Mouse (Mus musculus) gastrocnemius, postnatal 36 days (tissue): ENCODE data around the gene Ppp1r1c. TPM values are rescaled to one million over a fixed set of nuclear protein-coding genes. Genes with fewer than 3 reads are reported as not detected.

ENCODE experiments used
- DNase-seq, 2 experiments: peaks; one replicate each; pipeline ENCODE4 v3.0.0; 2022
- intact Hi-C: fragments of 180-260 bp; cut with DNase I; formaldehyde crosslinking; loops from one replicate; pipeline ENCODE4 v1.15.1; 2025
- long read RNA-seq, 2 experiments: library from polyadenylated mRNA; stranded (forward); transcript quantifications; one replicate each; pipeline ENCODE4 v2.0.0; 2021
- total RNA-seq, 2 experiments: library from RNA; stranded (reverse); gene quantifications; 2 replicates each; pipeline ENCODE4 v1.2.3; 2021

The Ppp1r1c gene
- not detected for total RNA-seq
- long read RNA-seq, experiment 1 = 0 reads
- long read RNA-seq, experiment 2 = 0 reads

DNA sequence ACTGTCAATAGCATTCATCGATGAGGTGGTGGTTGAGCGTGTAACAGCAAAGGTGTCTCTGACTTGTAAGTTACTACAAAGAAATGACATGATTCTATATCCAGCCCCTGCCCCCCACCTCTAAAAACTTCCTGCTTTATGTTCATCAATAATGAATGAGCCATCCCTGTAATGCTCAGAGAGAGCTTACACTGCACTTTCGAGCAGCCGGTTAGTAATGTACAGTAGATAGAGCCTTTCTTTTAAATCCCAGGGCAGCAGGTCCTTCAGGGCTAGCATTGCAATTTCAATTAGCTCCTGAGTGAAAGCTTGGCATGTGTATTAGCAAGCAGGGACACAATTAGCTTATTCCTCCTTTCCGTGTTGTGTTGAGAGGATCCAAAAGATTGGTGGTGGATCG is at the start of gene Ppp1r1c:
TSS of gene Ppp1r1c (plus strand) at position 206 of the 400 bp plus-strand sequence.
- no peak for DNase-seq
- intact Hi-C loops = no loop called here

DNA sequence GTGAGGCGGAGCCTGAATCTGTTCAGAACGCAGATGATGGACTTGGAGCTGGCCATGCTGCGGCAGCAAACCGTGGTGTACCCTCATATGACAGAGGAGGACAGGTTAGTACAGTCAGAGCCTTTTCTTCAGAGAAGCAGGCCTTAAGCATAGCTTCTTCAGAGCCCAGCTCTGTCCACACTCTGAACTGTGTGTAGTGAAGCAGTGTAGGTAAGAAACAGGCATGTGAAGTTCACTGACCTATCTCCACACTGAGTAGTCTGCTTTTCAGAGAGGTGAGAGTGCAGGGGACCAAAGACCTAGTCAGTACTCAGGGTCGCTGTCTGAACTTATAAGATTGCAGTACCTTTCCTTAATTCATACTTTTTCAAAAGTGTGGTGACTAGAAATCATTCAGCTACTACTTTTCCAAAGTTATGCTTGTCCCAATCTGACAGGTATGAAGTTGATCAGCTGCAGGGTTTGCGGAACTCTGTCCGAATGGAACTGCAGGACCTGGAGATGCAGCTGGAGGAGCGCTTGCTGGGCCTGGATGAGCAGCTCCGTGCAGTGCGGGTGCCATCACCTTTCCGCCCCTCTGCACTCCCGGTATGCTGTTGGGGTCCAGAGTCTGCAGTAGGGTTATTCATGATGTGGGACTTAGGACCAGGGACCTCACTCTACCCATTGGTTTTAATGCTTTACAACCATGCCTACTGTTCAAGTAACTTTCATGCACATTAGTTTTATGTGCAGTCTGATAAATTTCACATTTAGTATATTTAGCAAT is 47.0 kb upstream of the Ppp1r1c start:
- intact Hi-C loops = no loop called here
- DNase-seq = no peak

DNA sequence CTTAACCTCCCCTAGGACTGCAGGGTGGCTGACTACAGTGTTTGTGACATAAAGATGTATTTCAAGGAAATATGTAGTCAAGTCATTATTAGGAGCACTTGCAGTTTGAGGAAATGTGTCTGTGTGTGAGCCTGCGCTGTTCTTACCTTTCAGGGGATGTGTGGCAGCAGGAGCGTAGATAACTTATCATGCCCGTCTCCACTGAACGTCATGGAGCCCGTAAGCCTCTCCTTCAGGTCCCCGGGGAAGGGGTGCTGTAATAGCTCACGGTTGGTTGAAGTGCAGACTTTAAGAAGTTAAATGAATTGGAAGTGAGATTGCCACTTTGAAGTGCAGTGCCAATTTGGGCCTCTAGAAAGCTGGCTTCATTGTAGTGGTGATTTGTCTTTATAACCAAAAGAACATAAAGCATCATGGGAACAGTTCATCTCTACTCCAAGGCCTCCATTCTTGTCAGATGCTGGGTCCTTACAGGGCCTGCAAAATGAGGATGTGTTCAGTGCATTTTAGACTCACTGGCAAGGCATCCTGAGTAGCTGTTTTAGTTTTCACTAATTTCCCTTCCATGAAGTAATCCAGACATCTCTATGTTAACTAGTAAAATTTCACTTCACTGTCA is 46.0 kb upstream of the Ppp1r1c start:
- intact Hi-C loops = no loop called here
- DNase-seq = no peak

GRCm38 (mm10) chr2:79664532-79665286 is 42.9 kb upstream of the Ppp1r1c start:
- DNase-seq = no peak
- intact Hi-C loops = no loop called here

DNA sequence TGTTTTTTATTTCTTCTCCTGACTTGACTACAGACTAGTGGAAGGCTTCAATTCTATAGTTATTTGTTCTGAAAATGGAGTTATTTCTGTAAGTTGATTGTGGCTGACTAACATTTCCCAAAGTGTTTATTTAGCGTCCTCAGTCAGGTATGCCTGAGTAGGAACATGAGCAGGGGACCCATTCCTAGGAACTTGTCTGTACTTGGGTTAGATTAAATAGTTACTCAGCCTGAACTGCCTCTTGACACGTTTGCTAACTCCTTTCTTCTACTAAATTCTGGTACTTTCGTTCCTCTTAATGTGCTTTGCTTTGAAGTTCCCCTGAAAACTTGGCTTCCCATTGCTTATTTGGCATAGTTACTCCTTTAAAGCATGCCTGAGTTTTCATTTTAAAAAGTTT is 42.1 kb upstream of the Ppp1r1c start:
- intact Hi-C loops = no loop called here
- DNase-seq = no peak

DNA sequence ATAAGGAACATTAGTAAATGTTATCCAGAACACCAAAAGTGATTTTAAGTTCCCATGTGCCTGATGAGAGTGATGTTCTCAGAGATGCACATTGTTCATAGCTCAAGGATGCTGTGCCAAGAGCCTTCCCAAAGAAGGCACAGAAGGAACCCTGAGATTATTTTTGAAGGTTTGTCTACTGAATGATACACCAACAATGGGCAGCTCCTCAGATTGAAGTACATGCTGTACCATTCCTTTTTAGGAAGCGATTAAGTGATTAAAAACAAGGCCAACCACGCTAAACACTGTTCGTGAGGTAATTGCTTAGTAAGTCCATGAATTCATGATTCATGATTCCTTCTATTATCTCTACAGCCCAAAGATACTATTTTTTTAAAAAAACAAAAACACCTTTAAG is 32.3 kb upstream of the Ppp1r1c start:
- intact Hi-C loops = no loop called here
- DNase-seq = no peak

GRCm38 (mm10) chr2:79677663-79678257 is 29.8 kb upstream of the Ppp1r1c start:
- no peak for DNase-seq
- intact Hi-C loops = no loop called here

DNA sequence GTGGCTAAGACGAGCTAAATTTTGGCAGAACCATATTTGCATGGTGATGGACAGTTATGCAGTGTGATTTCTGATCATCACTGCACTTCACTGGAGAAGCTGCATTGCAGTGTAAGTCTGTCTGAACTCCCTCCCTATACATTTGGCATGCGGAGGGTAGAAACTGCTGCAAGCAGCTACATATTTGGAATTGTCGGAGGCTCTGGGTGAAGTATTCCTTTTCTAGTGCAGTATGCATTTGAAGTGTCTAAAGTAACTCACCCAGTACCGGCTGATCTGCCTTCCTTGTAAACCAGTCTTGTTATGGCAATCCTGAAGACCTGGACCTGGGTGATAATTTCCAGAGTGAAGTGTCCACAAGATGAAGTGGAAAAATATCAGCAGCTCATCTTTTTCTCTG is 25.9 kb upstream of the Ppp1r1c start:
- intact Hi-C loops = no loop called here

GRCm38 (mm10) chr2:79683258-79683657 is 24.3 kb upstream of the Ppp1r1c start:
- intact Hi-C loops = no loop called here
- DNase-seq = no peak

More for the DNA sequence above, 25.9 kb upstream of the Ppp1r1c start:
- no peak for DNase-seq

- intact Hi-C loops = no loop called here
Observed at GRCm38 (mm10) chr2:79690838-79691237, 16.7 kb upstream of the Ppp1r1c start.

DNA sequence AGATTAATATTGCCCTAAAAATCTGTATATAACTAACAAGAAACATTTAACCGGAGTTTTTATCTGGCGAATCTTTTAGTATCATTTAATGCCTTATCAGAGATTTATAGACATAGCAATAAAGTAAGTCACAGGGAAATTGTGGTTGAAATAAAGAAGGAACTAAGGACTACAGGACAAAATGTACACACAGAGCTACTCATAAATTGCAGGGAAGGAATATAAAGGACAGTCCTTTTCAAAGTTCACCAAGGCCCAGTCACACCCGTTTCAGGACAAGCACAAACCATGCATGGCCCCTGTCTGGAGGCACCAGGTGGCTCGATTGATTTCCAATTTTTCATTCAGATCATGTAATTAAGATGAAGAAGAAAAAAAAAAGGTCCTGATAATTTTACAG is 12.4 kb upstream of the Ppp1r1c start:
- no peak for DNase-seq
- intact Hi-C loops = no loop called here

More at GRCm38 (mm10) chr2:79690838-79691237, 16.7 kb upstream of the Ppp1r1c start:
- no peak for DNase-seq

DNA sequence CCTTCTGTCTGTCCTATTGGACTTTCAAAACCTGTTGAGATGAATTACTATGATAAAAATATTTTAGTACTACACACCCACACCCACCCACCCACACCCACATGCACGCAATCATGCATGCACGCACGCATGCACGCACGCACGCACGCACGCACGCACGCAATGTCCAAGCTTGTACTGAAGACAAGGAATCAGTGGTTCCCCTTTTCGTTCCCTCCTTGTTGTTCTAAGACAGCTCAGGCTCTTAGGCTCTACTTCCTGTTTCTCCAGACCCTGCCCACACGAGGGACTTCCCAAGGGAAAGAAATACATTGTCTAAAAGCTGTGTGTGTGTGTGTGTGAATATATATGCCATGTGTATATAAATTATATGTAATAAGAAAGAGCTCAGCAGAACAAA is 11.6 kb upstream of the Ppp1r1c start:
- intact Hi-C loops = no loop called here

DNA sequence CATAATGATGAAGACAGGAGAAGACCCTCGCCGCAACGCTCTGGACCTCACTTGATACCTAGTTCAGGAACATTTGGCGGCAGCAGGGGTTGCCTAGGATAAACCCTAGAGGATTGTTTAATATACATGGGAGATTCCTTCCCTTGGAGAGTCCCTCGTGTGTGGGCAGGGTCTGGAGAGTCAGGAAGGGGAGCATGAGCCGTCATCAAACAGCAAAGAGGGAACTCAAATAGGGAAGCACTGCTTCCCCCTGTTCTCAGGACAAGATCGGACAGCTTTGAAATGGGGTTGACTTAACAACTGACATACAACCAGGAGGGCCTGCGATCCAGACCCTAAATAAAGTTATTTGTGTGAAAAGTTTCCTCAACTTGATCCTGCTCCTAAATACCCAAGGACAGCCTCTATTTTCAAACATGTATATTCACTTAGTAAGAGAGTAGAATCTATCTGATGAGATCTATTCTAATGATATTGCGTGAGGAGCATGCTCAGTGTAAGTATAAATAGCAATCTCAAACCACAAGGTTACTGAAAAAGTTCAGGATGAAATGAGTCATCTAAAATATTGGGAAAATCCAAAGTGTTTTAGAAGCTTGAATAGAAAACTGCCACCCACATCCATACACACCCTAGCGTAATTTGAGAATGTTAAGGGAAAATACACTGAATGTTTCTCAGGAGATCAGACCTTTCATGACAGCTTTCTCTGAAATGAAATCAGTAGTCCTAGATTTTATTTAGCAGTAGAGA is 10.9 kb upstream of the Ppp1r1c start:
- intact Hi-C loops = no loop called here
- no peak for DNase-seq

More for the DNA sequence above, 11.6 kb upstream of the Ppp1r1c start:
- DNase-seq = no peak

GRCm38 (mm10) chr2:79698166-79698565 is 9.4 kb upstream of the Ppp1r1c start:
- intact Hi-C loops = no loop called here
- no peak for DNase-seq

DNA sequence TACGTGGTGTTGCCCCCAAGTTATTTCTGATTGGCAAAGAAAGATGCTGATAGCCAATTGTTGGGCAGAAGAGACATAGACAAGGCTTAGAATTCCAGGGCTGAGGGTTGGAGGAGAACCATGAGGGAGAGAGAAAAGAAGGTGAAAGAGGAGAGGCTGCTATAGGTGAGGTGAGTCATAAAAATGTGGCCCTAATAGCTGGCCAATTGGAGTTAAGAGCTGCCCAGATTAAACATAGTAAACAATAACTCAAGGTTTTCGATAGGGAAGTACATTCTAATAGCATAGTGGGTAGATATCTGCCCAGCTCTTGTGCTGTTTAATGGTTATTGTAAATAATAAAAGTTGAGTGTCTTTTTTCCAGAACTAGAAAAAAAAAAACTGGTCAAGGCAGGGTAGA is 2.8 kb upstream of the Ppp1r1c start:
- intact Hi-C loops = no loop called here
- DNase-seq = no peak

- intact Hi-C loops = loop anchor here (5.0 kb wide), 1 partner anchor 39 kb away; no protein-coding TSS in a partner anchor
- DNase-seq = no peak
Observed at GRCm38 (mm10) chr2:79713662-79714091, 6.1 kb downstream of the Ppp1r1c start.

GRCm38 (mm10) chr2:79714745-79715144 is 7.2 kb downstream of the Ppp1r1c start:
- intact Hi-C loops = loop anchor here (5.0 kb wide), 1 partner anchor 38 kb away; no protein-coding TSS in a partner anchor
- no peak for DNase-seq

DNA sequence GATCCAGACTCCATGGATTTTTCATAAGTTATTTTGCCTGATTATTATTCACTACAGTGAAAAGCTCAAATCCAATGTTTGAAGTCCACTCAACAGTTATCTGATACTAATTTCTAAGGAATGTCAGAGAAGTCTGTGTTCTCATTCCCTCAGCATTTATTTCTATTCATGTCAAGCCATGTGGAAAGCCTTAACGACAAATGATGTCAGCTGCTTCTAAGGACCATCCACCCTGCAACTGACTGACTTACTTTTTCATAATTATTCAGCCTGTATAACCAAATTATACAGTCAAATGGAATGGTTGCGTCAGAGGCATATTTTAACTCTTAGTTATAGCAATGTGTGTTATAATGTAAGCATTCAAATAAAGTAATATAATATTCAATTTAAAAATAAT is 8.3 kb downstream of the Ppp1r1c start:
- DNase-seq = no peak
- intact Hi-C loops = no loop called here

GRCm38 (mm10) chr2:79717846-79718245 is 10.3 kb downstream of the Ppp1r1c start:
- no peak for DNase-seq
- intact Hi-C loops = no loop called here

GRCm38 (mm10) chr2:79722415-79722814 is 14.8 kb downstream of the Ppp1r1c start:
- DNase-seq = no peak
- intact Hi-C loops = no loop called here
